Mouse (Mus musculus): ENCODE measurements at regions not wholly inside any gene's neighbourhood (a gene's known extent, or its start where the extent isn't known, plus 50 kb on each side); places are given as distances from the start of the nearest gene placed in this dataset.

DNA sequence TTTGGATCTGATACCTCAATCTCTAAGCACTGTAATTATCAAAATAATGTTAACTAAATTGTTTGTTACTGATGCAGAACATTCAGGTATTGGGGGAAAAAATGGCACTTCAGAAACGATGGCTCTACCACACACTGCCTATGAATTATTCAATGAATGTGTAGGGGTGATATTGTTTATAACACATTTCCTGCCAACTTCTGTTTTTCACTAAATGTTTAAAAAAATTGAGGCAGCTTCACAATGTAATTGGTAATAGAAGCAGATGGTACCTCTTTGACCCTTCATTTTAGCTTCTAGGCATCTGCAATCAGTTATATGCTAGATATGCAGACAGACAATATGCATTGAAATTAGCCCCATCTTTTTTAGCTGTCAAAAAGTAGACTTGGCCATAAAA is 159.7 kb upstream of the Crim1 start:
- in situ Hi-C loops (cut with MboI; ENCODE audit: low pct_ligation_motif_present, low pct_unique_long_range_greater_than_20kb, low sequenced_read_pairs) (loop anchor here (25.0 kb wide), 1 partner anchor 422 kb away; no protein-coding TSS in a partner anchor), dilution Hi-C loops (cut with MboI; ENCODE audit: extremely low pct_ligation_motif_present, extremely low pct_unique_long_range_greater_than_20kb, low sequenced_read_pairs) (no loop called here)
- Histone ChIP-seq H3K9me3 (replicated peaks; ENCODE audit: low read length) (no peaks in the 10 kb centered on the region), H3K27me3 (replicated peaks) (no peaks in the 10 kb centered on the region), H3K4me3 (replicated peaks in 1 of 3; ENCODE audit: low read depth in 2 of 3, low read length in 2 of 3, poor library complexity in 1 of 3) (no peak overlapping the region), H3K79me2 (replicated peaks; ENCODE audit: control insufficient read depth, extremely low read depth, insufficient read depth, poor library complexity, severe bottlenecking) (no peaks in the 10 kb centered on the region), H3K9ac (ENCODE audit: insufficient read depth, low read depth) (no peak overlapping the region), H3K4me2 (ENCODE audit: insufficient read depth, low read depth, poor library complexity, severe bottlenecking) (no peak overlapping the region), H3K27ac (ENCODE audit: insufficient read depth, low read depth) (no peak overlapping the region), H3K4me1 (ENCODE audit: control insufficient read depth in 1 of 2, insufficient read depth in 2 of 2) (no peaks in the 10 kb centered on the region), H3K36me3 (replicated peaks in 1 of 2; ENCODE audit: control insufficient read depth in 1 of 2, insufficient read depth in 1 of 2, low read length in 1 of 2) (no peaks in the 10 kb centered on the region)
- no peak for DNase-seq (ENCODE audit: extremely low read depth)
- no peak for TF ChIP-seq NRF1 (IDR thresholded peaks at IDR 0.05; ENCODE audit: low read depth, low read length)
- no peak for TF ChIP-seq MYC (IDR thresholded peaks at IDR 0.05; ENCODE audit: low read depth, low read length)
- TF ChIP-seq POLR2AphosphoS2 (IDR thresholded peaks at IDR 0.05; ENCODE audit: low read depth, low read length), result no peak
- TF ChIP-seq E2F4 (IDR thresholded peaks at IDR 0.05; ENCODE audit: insufficient replicate concordance, low read depth, low read length), result no peak
- TF ChIP-seq JUN (IDR thresholded peaks at IDR 0.05; ENCODE audit: insufficient read depth, low read depth, low read length), result no peak
- TF ChIP-seq CHD2 (IDR thresholded peaks at IDR 0.05; ENCODE audit: low read length), result no peak
- no peak for TF ChIP-seq HCFC1 (IDR thresholded peaks at IDR 0.05; ENCODE audit: low read depth, low read length)
- no peak for TF ChIP-seq MAX (IDR thresholded peaks at IDR 0.05; ENCODE audit: low read length)
- no peak for TF ChIP-seq ZC3H11A (IDR thresholded peaks at IDR 0.05; ENCODE audit: low read depth, low read length)
- TF ChIP-seq EP300 (IDR thresholded peaks at IDR 0.05; ENCODE audit: low read length), result no peak
- no peak for TF ChIP-seq MXI1 (IDR thresholded peaks at IDR 0.05; ENCODE audit: low read depth, low read length)
- no peak for TF ChIP-seq NELFE (IDR thresholded peaks at IDR 0.05; ENCODE audit: low read depth, low read length)

DNA sequence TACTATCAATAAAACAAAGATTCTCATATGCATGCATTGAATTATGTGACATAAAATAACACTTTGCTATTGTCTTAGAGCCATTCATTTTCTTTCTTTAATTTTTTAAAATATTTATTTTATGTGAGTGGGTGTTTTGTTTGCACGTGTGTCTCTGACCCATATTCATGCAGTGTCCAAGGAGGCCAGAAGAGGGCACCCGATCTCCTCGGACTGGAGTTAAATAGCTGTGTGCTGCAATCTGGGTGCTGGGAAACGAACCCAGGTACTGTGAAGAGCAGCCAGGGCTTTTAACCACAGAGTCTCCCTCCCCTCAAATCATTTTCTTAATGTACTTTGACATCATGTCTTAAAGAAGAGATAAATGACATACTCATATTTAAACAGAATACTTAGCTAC is 158.8 kb upstream of the Crim1 start:
- Histone ChIP-seq H3K27me3 (replicated peaks) (no peaks in the 10 kb centered on the region), H3K36me3 (replicated peaks in 1 of 2; ENCODE audit: control insufficient read depth in 1 of 2, insufficient read depth in 1 of 2, low read length in 1 of 2) (no peaks in the 10 kb centered on the region), H3K4me1 (ENCODE audit: control insufficient read depth in 1 of 2, insufficient read depth in 2 of 2) (no peaks in the 10 kb centered on the region), H3K9ac (ENCODE audit: insufficient read depth, low read depth) (no peak overlapping the region), H3K9me3 (replicated peaks; ENCODE audit: low read length) (no peaks in the 10 kb centered on the region), H3K79me2 (replicated peaks; ENCODE audit: control insufficient read depth, extremely low read depth, insufficient read depth, poor library complexity, severe bottlenecking) (no peaks in the 10 kb centered on the region), H3K4me2 (ENCODE audit: insufficient read depth, low read depth, poor library complexity, severe bottlenecking) (no peak overlapping the region), H3K27ac (ENCODE audit: insufficient read depth, low read depth) (no peak overlapping the region), H3K4me3 (replicated peaks in 1 of 3; ENCODE audit: low read depth in 2 of 3, low read length in 2 of 3, poor library complexity in 1 of 3) (no peak overlapping the region)
- in situ Hi-C loops (cut with MboI; ENCODE audit: low pct_ligation_motif_present, low pct_unique_long_range_greater_than_20kb, low sequenced_read_pairs), result loop anchor here (25.0 kb wide), 1 partner anchor 421 kb away; no protein-coding TSS in a partner anchor
- TF ChIP-seq BHLHE40 (IDR thresholded peaks at IDR 0.05; ENCODE audit: low read depth, low read length) (no peak), JUN (IDR thresholded peaks at IDR 0.05; ENCODE audit: insufficient read depth, low read depth, low read length) (no peak), CHD2 (IDR thresholded peaks at IDR 0.05; ENCODE audit: low read length) (no peak), MXI1 (IDR thresholded peaks at IDR 0.05; ENCODE audit: low read depth, low read length) (no peak), NRF1 (IDR thresholded peaks at IDR 0.05; ENCODE audit: low read depth, low read length) (no peak), RAD21 (IDR thresholded peaks at IDR 0.05; ENCODE audit: low read depth, low read length) (peak; percentile 20), MAX (IDR thresholded peaks at IDR 0.05; ENCODE audit: low read length) (no peak), SIN3A (IDR thresholded peaks at IDR 0.05; ENCODE audit: low read length) (no peak), CTCF (conservative IDR thresholded peaks at IDR 0.05 in 1 of 2, IDR thresholded peaks at IDR 0.05 in 1 of 2; ENCODE audit: low read depth in 2 of 2, low read length in 2 of 2) (peak in 1 of 2 experiments; percentile 29; a peak in 2 of 4 replicates)
- dilution Hi-C loops (cut with MboI; ENCODE audit: extremely low pct_ligation_motif_present, extremely low pct_unique_long_range_greater_than_20kb, low sequenced_read_pairs), result no loop called here
- no peak for DNase-seq (ENCODE audit: extremely low read depth)
